Mouse (Mus musculus): ENCODE data around the gene Rplp0. TPM values are rescaled to one million over a fixed set of nuclear protein-coding genes. Genes with fewer than 3 reads are reported as not detected.
A peak's percentile ranks its signal among the peaks of the same experiment; 100 is the strongest.

The Rplp0 gene
- polyA plus RNA-seq, 1 experiment from 2014 or later, result 1,615 TPM

DNA sequence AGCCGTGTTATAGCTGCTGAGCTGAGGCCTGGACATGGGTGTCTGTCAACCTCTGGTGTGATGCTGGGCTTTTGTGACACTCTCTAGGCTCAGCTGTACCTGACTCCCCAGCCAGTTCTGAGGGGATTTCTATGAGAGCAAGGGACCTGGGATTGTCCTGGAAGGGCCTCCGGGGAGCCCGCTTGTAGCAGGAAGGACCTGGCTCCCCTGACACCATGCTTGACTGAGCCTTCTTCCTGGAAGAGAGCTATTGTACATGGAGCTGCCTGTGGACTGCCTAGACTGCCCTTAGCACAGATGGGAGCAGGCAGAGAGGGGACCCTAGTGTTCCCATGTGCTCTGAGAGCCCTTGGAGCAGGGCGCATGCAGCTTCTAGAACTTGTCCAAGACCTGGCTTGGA is 33.9 kb upstream of the Rplp0 start:
- peaks cover 67% of the 10 kb centered on the region for H3K4me1 ChIP-seq (ENCODE audit: control insufficient read depth, insufficient read depth, low read length)
- 91% methylated on average over 4 of the region's 4 CpGs for WGBS
- H3K9me3 ChIP-seq (ENCODE audit: control insufficient read depth, low read length), result no peaks in the 10 kb centered on the region
- no peak for ATAC-seq
- no peak overlapping the region for H3K27ac ChIP-seq (ENCODE audit: low read length)
- no peaks in the 10 kb centered on the region for H3K36me3 ChIP-seq (ENCODE audit: control insufficient read depth, insufficient read depth, low read length)
- no peak overlapping the region for H3K9ac ChIP-seq (ENCODE audit: low read depth, low read length)
- no peaks in the 10 kb centered on the region for H3K27me3 ChIP-seq (replicated peaks; ENCODE audit: control insufficient read depth, insufficient read depth, low read length)
- H3K4me2 ChIP-seq (ENCODE audit: low read depth, low read length), result no peak overlapping the region
- no peak overlapping the region for H3K4me3 ChIP-seq (ENCODE audit: low read length)

DNA sequence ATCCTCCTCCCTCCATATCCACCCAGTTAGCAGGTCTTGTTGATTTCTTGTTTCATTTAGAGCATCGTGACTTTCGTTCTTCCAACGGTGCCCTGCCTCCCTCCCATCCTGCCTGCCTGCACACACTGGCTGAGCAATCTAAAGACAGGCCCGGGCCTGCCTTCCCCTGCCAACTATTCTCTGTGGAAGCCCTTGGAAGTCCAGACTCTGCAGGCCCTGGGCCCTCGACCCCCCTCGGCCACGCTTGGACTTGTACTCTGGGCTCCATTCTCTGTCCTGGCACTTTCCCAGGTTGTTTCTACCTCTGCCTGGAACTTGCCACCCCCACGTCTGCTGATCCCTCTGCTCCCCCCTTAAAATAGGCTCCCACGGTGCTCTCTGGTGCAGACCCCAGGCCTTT is 33.3 kb upstream of the Rplp0 start:
- Histone ChIP-seq H3K9ac (ENCODE audit: low read depth, low read length) (peak overlapping the region; percentile 3; the same call in 1 of the 2 replicates), H3K4me1 (ENCODE audit: control insufficient read depth, insufficient read depth, low read length) (peaks cover 67% of the 10 kb centered on the region), H3K4me3 (ENCODE audit: low read length) (no peak overlapping the region), H3K9me3 (ENCODE audit: control insufficient read depth, low read length) (no peaks in the 10 kb centered on the region), H3K27me3 (replicated peaks; ENCODE audit: control insufficient read depth, insufficient read depth, low read length) (no peaks in the 10 kb centered on the region), H3K27ac (ENCODE audit: low read length) (no peak overlapping the region), H3K4me2 (ENCODE audit: low read depth, low read length) (no peak overlapping the region), H3K36me3 (ENCODE audit: control insufficient read depth, insufficient read depth, low read length) (no peaks in the 10 kb centered on the region)
- ATAC-seq, result no peak
- 76% methylated on average over 9 of the region's 9 CpGs for WGBS

DNA sequence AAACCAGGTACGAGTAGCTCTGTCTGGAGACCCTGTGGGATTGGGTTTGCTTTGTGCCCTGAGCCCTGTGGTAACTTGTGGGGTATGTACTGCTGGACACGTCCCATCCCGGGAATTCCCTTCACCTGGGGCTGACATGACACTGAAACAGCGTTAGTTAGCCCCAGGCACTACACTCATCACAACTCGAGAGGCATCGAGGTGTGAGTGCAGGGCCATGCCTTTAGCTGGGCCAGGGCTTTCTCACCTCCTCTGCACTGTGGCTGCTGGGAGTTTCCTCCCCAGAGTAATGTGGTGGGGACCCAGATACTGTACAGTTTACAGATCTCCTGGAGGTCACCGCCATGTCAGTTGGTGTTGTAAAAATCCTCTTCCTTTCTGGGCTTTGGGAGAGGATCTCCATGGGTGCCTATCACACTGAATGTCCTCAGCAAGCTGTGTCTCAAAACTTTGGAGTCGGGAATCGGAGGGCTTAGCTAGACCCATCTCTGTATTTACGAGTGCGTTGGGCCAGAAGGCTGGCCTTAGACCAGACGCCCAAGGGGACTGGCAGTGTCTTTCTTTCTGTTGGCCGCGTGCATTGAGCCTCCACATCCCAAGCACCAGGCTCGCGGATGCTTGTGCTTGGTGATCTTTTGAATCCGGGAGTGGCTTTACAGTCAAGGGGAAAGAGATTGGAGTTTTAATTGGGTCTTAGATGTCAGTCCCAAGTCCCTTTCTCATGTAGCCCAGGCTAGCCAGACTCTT is 32.6 kb upstream of the Rplp0 start:
- Histone ChIP-seq H3K9ac (ENCODE audit: low read depth, low read length) (0 out of 2 replicates have a peak overlapping the region, but pooled peaks have one; percentile 3), H3K4me3 (ENCODE audit: low read length) (no peak overlapping the region), H3K9me3 (ENCODE audit: control insufficient read depth, low read length) (no peaks in the 10 kb centered on the region), H3K4me1 (ENCODE audit: control insufficient read depth, insufficient read depth, low read length) (peaks cover 67% of the 10 kb centered on the region), H3K27ac (ENCODE audit: low read length) (no peak overlapping the region), H3K4me2 (ENCODE audit: low read depth, low read length) (no peak overlapping the region), H3K27me3 (replicated peaks; ENCODE audit: control insufficient read depth, insufficient read depth, low read length) (no peaks in the 10 kb centered on the region), H3K36me3 (ENCODE audit: control insufficient read depth, insufficient read depth, low read length) (no peaks in the 10 kb centered on the region)
- 87% methylated on average over 17 of the region's 17 CpGs for WGBS
- no peak for ATAC-seq

DNA sequence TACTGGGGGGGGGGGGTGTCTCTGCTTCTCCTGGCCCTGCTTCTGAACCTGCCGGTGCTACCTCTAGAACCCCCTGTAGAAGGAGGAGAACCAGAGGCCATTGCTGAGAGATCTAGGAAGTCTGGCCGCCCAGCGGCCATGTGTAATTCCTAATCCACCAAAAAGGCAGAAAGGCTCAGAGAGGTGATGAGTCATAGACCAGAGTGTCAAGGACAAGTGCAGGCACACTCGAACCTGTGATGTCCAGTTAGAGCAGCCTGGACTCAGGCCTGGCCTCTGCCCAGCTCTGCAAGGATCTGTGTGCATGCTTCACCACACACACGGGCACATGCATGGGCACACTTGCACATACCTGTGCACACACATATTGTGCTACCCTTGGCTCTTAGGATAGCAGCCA is 31.1 kb upstream of the Rplp0 start:
- H3K4me2 ChIP-seq (ENCODE audit: low read depth, low read length), result no peak overlapping the region
- no peaks in the 10 kb centered on the region for H3K36me3 ChIP-seq (ENCODE audit: control insufficient read depth, insufficient read depth, low read length)
- H3K9me3 ChIP-seq (ENCODE audit: control insufficient read depth, low read length), result no peaks in the 10 kb centered on the region
- no peak overlapping the region for H3K4me3 ChIP-seq (ENCODE audit: low read length)
- H3K9ac ChIP-seq (ENCODE audit: low read depth, low read length), result no peak overlapping the region
- H3K4me1 ChIP-seq (ENCODE audit: control insufficient read depth, insufficient read depth, low read length), result peaks cover 67% of the 10 kb centered on the region
- H3K27ac ChIP-seq (ENCODE audit: low read length), result no peak overlapping the region
- WGBS, result 84% methylated on average over 5 of the region's 5 CpGs
- no peaks in the 10 kb centered on the region for H3K27me3 ChIP-seq (replicated peaks; ENCODE audit: control insufficient read depth, insufficient read depth, low read length)
- ATAC-seq, result no peak

DNA sequence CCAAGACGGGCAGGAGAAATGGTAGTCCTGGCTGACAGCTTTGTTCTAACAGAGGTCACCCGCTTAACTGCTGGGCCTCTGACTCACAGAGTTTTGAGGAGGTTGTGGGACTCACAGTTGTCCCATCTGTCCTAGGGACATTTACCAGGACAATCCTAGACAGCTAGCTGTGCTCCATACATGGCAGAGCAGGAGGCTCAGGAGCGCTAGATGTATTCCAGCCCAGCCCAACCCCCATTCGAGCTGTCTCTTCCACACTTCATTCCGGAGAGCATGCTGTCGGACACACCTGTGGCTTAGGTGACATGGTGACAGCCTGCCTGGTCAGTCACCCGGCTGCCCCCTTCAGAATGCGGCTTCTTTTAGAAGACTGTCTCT is 29.9 kb upstream of the Rplp0 start:
- 45% methylated on average over 8 of the region's 8 CpGs for WGBS
- peak overlapping the region; percentile 85 for H3K27ac ChIP-seq (ENCODE audit: low read length)
- no peaks in the 10 kb centered on the region for H3K27me3 ChIP-seq (replicated peaks; ENCODE audit: control insufficient read depth, insufficient read depth, low read length)
- H3K36me3 ChIP-seq (ENCODE audit: control insufficient read depth, insufficient read depth, low read length), result no peaks in the 10 kb centered on the region
- H3K9me3 ChIP-seq (ENCODE audit: control insufficient read depth, low read length), result no peaks in the 10 kb centered on the region
- ATAC-seq, result no peak
- H3K4me2 ChIP-seq (ENCODE audit: low read depth, low read length), result 0 out of 2 replicates have a peak overlapping the region, but pooled peaks have one; percentile 18
- H3K9ac ChIP-seq (ENCODE audit: low read depth, low read length), result no peak overlapping the region
- no peak overlapping the region for H3K4me3 ChIP-seq (ENCODE audit: low read length)
- peaks cover 67% of the 10 kb centered on the region for H3K4me1 ChIP-seq (ENCODE audit: control insufficient read depth, insufficient read depth, low read length)

DNA sequence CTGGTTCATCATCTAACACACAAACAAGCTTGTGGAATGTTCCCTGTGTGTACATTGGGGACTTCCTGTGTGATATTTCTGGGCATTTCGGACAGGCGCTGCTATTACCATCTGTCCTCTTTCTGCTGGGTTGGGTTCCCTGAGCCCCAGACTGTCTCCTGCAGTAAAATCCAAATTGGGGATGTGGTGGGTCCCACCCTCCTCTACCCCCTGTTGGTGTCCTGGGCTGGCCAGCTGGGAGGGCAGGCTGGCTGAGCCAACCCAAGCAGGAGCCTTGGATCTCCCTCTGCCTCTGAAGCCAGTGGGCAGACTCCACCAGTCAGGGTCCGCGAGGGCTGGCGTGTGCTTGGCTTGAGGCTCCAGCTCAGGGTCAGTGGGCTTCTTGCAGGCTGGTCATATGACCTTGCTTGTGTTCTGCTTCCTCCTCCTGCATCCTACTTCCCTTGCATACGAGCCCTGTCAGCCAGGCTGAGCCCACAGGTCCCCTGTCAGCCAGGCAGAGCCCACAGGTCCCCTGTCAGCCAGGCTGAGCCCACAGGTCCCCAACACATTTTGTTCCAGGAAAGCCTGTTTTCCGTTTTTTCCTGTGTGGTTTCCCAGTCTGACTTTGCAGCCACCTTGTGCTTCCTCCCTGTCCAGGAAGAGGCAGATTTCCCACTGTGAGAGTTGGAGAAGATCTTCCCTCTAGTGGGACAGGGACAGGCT is 29.4 kb upstream of the Rplp0 start:
- 45% methylated on average over 7 of the region's 7 CpGs for WGBS
- Histone ChIP-seq H3K36me3 (ENCODE audit: control insufficient read depth, insufficient read depth, low read length) (no peaks in the 10 kb centered on the region), H3K9ac (ENCODE audit: low read depth, low read length) (peak overlapping the region; percentile 41; the same call in 1 of the 2 replicates), H3K4me3 (ENCODE audit: low read length) (no peak overlapping the region), H3K4me2 (ENCODE audit: low read depth, low read length) (0 out of 2 replicates have a peak overlapping the region, but pooled peaks have one; percentile 18), H3K27ac (ENCODE audit: low read length) (peak overlapping the region; percentile 85), H3K27me3 (replicated peaks; ENCODE audit: control insufficient read depth, insufficient read depth, low read length) (no peaks in the 10 kb centered on the region), H3K9me3 (ENCODE audit: control insufficient read depth, low read length) (no peaks in the 10 kb centered on the region), H3K4me1 (ENCODE audit: control insufficient read depth, insufficient read depth, low read length) (peaks cover 67% of the 10 kb centered on the region)
- no peak for ATAC-seq

DNA sequence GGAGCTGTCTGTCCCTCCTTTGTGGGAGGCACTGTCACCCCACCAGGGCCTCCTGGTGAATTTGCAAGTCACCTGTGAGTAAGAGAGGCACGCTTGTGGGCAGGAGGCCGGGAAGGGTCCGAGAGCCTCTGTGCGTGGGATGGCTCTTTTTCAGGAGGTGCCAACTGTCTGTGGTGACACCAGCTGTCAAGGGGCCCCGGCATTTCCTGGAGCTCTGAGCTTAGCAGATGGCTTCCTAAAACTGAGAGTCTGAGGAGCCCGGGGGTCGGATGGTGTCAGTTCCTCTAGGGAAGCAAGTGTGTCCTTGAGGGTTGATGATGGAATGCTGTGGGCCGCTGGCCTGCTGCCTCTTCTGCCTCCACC is 28.8 kb upstream of the Rplp0 start:
- no peak for ATAC-seq
- H3K9me3 ChIP-seq (ENCODE audit: control insufficient read depth, low read length), result no peaks in the 10 kb centered on the region
- no peaks in the 10 kb centered on the region for H3K36me3 ChIP-seq (ENCODE audit: control insufficient read depth, insufficient read depth, low read length)
- peaks cover 69% of the 10 kb centered on the region for H3K4me1 ChIP-seq (ENCODE audit: control insufficient read depth, insufficient read depth, low read length)
- no peaks in the 10 kb centered on the region for H3K27me3 ChIP-seq (replicated peaks; ENCODE audit: control insufficient read depth, insufficient read depth, low read length)
- peak overlapping the region; percentile 41; the same call in 1 of the 2 replicates for H3K9ac ChIP-seq (ENCODE audit: low read depth, low read length)
- 60% methylated on average over 8 of the region's 8 CpGs for WGBS
- H3K27ac ChIP-seq (ENCODE audit: low read length), result peak overlapping the region; percentile 93
- no peak overlapping the region for H3K4me3 ChIP-seq (ENCODE audit: low read length)
- H3K4me2 ChIP-seq (ENCODE audit: low read depth, low read length), result no peak overlapping the region

DNA sequence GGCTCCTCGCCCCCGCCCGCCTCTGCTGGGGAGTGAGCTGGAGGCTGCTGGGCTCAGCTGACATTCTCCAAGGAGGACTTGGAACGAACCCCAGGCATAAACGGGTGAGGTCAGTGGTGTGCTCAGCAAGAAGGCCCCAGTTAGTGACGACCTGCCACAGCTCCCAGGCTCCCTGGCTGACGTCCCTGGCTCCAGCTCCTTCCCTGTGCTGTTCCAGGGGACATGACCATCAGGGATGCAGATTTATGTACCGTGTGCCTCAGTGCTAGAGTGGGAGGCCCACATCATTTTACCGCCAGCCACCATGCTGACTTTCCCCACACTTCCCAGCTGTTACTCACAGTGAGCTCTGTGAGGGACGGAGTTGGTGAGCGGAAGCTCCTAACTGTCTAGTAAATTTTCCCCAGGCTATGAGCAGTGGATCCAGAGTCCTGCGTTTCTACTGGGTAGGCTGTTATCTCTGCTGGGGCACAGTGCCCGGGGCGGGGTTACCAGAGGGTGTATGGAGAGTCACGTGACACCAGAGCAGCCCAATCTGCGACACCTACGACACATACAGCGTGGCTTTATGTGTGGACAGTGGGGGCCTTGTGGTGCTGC is 27.5 kb upstream of the Rplp0 start:
- peaks cover 74% of the 10 kb centered on the region for H3K4me1 ChIP-seq (ENCODE audit: control insufficient read depth, insufficient read depth, low read length)
- peak; percentile 79 for ATAC-seq
- H3K4me2 ChIP-seq (ENCODE audit: low read depth, low read length), result peak overlapping the region; percentile 48
- 19% methylated on average over 18 of the region's 18 CpGs for WGBS
- no peak overlapping the region for H3K4me3 ChIP-seq (ENCODE audit: low read length)
- no peaks in the 10 kb centered on the region for H3K9me3 ChIP-seq (ENCODE audit: control insufficient read depth, low read length)
- peak overlapping the region; percentile 93 for H3K27ac ChIP-seq (ENCODE audit: low read length)
- no peaks in the 10 kb centered on the region for H3K27me3 ChIP-seq (replicated peaks; ENCODE audit: control insufficient read depth, insufficient read depth, low read length)
- H3K9ac ChIP-seq (ENCODE audit: low read depth, low read length), result peak overlapping the region; percentile 53
- no peaks in the 10 kb centered on the region for H3K36me3 ChIP-seq (ENCODE audit: control insufficient read depth, insufficient read depth, low read length)

DNA sequence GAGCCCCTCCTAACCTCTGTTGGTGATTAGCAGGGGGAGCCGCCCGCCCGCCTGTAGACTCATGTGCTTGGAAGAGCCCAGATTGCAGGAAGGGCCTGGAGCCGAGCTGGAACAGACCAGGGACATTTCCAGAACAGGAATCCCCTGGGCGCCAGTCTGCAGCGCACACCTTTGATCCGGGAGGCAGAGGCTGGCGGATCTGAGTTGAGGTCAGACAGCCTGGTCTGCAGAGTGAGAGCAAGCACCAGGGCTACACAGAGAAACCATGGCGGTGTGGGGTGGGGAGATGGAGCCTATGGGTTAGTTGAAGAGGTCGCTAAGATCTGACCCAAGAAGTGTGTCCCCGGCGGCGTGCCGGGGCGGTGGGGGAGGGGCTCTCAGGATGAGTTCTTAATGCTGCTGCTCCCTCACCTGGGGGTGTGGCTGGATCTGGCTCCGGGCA is 25.0 kb upstream of the Rplp0 start:
- Histone ChIP-seq H3K27me3 (replicated peaks; ENCODE audit: control insufficient read depth, insufficient read depth, low read length) (no peaks in the 10 kb centered on the region), H3K9me3 (ENCODE audit: control insufficient read depth, low read length) (no peaks in the 10 kb centered on the region), H3K36me3 (ENCODE audit: control insufficient read depth, insufficient read depth, low read length) (no peaks in the 10 kb centered on the region), H3K4me3 (ENCODE audit: low read length) (no peak overlapping the region), H3K27ac (ENCODE audit: low read length) (peak overlapping the region; percentile 80), H3K4me1 (ENCODE audit: control insufficient read depth, insufficient read depth, low read length) (peaks cover 83% of the 10 kb centered on the region), H3K4me2 (ENCODE audit: low read depth, low read length) (peak overlapping the region; percentile 39), H3K9ac (ENCODE audit: low read depth, low read length) (peak overlapping the region; percentile 58)
- no peak for ATAC-seq
- WGBS, result 23% methylated on average over 16 of the region's 16 CpGs
